Mouse (Mus musculus) liver, embryonic 16.5 days (tissue): ENCODE measurements around the gene Lrrc8e. TPM values are rescaled to one million over a fixed set of nuclear protein-coding genes. Genes with fewer than 3 reads are reported as not detected.
A peak's percentile ranks its signal among the peaks of the same experiment; 100 is the strongest.
"Not testable (repeated sequence)": the region's sequence is repeated elsewhere in the genome, so short reads cannot be mapped to it uniquely, and the experiment has no call there.

ENCODE experiments used
- ATAC-seq: fragments of 200-750 bp; cut with Nextera tagmentation; 2 replicates; pipeline ENCODE4 v1.8.0; 2017; ENCODE audit warnings: low read depth, mild to moderate bottlenecking, moderate number of reproducible peaks, moderate library complexity
- H3K27ac ChIP-seq: fragments of 300-500 bp; sonication (generic); 2 replicates; pipeline ENCODE4 v1.5.1; 2014; ENCODE audit warnings: mild to moderate bottlenecking, low read length
- H3K27me3 ChIP-seq: fragments of 300-500 bp; sonication (generic); 2 replicates; pipeline ENCODE4 v1.6.1; 2014; ENCODE audit warnings: low read depth, low read length, mixed read lengths; ENCODE audit not compliant: control insufficient read depth, insufficient read depth
- H3K36me3 ChIP-seq: fragments of 300-500 bp; sonication (generic); 2 replicates; pipeline ENCODE4 v1.6.1; 2014; ENCODE audit warnings: mild to moderate bottlenecking; ENCODE audit not compliant: control insufficient read depth, insufficient read depth
- H3K4me1 ChIP-seq: fragments of 300-500 bp; sonication (generic); 2 replicates; pipeline ENCODE4 v1.6.1; 2014; ENCODE audit warnings: low read depth, low read length, mixed read lengths; ENCODE audit not compliant: control insufficient read depth
- H3K4me2 ChIP-seq: fragments of 300-500 bp; sonication (generic); 2 replicates; pipeline ENCODE4 v1.6.1; 2014; ENCODE audit warnings: low read depth, low read length, mixed read lengths
- H3K4me3 ChIP-seq: fragments of 300-500 bp; sonication (generic); 2 replicates; pipeline ENCODE4 v1.5.1; 2014; ENCODE audit warnings: low read depth, mild to moderate bottlenecking, low read length
- H3K9ac ChIP-seq: fragments of 300-500 bp; sonication (generic); 2 replicates; pipeline ENCODE4 v1.6.1; 2014; ENCODE audit warnings: low read depth, low read length
- H3K9me3 ChIP-seq: fragments of 300-500 bp; sonication (generic); replicated peaks from 2 replicates; pipeline ENCODE4 v1.6.1; 2016; ENCODE audit warnings: low read length; ENCODE audit not compliant: control insufficient read depth
- WGBS: fragments of 180-500 bp; shearing (Covaris S2); extraction: QIAGEN DNeasy Blood & Tissue Kit; methylation state at CpG from one replicate; pipeline ENCODE4 v1.1.7; 2014; ENCODE audit not compliant: insufficient replicate concordance; 5-methylcytosine and 5-hydroxymethylcytosine counted together
- polyA plus RNA-seq: library from polyadenylated mRNA; unstranded; fragments of >200 nt; fragmentation: Nextera tagmentation; extraction: Ambion mirVana; gene quantifications from 2 replicates; pipeline ENCODE4 v1.2.1, GENCODE M21; 2015

The Lrrc8e gene
- polyA plus RNA-seq, 1 experiment from 2014 or later: 0.38 TPM

DNA sequence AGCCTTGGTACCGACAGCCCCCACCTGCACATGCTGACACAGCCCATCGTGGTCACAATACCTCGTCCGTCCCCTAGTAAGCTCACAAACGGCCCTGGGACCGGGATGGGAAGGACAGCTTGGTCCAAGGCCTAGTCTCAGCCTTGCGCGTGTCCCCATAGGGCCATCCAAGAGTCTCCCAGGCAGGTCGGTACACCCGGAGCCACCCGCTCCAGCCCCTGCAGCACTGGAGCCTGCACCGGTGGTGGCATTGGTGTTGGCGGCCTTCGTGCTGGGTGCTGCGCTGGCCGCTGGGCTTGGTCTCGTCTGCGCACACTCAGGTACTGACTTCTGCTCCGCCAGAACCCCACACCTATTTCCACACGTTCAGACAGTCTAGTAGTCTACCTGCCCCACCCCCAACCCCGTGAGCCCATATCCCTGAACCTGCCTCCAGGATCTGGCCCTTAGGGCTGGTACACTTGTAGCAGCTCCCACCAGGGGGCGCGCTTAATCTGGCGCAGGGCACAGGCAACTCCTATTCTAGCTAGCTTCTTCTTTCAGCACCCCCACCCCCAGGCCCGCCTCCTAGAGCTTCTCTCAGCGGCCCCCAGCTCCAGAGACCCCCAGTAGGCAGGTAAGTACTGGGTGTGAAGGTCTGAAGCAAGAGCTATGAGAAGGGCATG, 23.8 kb downstream of the Lrrc8e start:
- H3K36me3 ChIP-seq: peaks cover 11% of the 10 kb centered on the region
- no peak overlapping the region for H3K9ac ChIP-seq
- no peak overlapping the region for H3K27ac ChIP-seq
- no peak for ATAC-seq
- H3K4me1 ChIP-seq: peaks cover 19% of the 10 kb centered on the region
- no peaks in the 10 kb centered on the region for H3K27me3 ChIP-seq
- no peak overlapping the region for H3K4me2 ChIP-seq
- 39% methylated on average over 26 of the region's 26 CpGs for WGBS
- no peak overlapping the region for H3K4me3 ChIP-seq
- H3K9me3 ChIP-seq: no peaks in the 10 kb centered on the region

GRCm38 (mm10) chr8:4252116-4252760, 25.6 kb downstream of the Lrrc8e start:
- Histone ChIP-seq H3K4me2 (peak overlapping the region; percentile 92), H3K9me3 (no peaks in the 10 kb centered on the region), H3K4me3 (peak overlapping the region; percentile 98), H3K9ac (peak overlapping the region; percentile 97), H3K36me3 (peaks cover 3% of the 10 kb centered on the region; the same call in 1 of the 2 replicates), H3K4me1 (peaks cover 17% of the 10 kb centered on the region), H3K27ac (0 out of 2 replicates have a peak overlapping the region, but pooled peaks have one; percentile 12), H3K27me3 (no peaks in the 10 kb centered on the region)
- ATAC-seq: no peak
- 33% methylated on average over 8 of the region's 8 CpGs for WGBS

DNA sequence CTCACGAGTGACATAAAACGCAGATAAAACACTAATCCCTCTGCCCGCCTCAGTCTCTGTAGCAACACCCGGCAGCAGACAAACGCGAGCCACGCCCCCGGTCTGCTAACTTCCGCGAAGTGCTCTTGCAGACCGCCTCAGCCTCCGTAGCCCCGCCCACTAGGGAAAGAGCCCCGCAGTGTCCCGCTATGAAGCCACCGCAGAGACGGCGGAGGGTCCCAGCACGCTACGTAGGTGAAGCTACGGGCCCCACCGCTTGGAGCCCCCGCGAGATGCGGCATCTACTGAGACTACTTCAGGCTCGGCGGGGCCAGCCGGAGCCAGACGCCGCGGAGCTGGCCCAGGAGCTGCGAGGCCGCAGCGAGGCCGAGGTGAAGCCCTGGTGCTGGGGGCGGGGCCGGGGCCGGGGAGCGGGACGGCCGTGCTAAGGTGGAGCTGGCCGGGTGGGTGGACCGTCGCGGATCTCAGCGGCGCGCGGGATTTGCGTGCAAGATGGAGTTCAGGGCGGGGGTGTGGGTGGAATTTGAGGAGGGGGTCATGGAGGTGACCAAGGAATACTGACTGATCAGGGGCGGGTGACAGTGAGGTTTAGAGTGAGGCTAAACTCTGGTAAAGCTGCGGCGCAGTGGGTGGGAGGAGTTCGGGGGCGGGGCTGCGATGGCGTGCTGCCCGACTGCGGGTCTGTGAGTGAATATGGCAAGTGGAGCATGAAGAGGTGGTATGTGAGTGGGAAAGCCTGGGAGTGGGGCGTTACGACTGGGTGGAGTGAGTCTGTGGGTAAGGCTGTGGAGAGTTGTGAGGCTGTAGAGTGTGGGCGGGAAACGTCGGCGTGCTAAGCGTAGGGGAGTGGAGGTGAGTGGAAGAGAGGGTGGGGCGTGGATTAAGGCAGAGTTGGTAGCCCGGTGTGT, 26.6 kb downstream of the Lrrc8e start, which contains the start of gene Snapc2:
TSS of gene Snapc2 (plus strand) at position 147 of the 908 bp plus-strand sequence.
- peaks cover 17% of the 10 kb centered on the region for H3K4me1 ChIP-seq
- peak within 1 kb of the TSS; percentile 92 for H3K4me2 ChIP-seq
- H3K36me3 ChIP-seq: peaks cover 3% of the 10 kb centered on the region; the same call in 1 of the 2 replicates
- peak within 1 kb of the TSS; percentile 97 for H3K9ac ChIP-seq
- H3K27me3 ChIP-seq: no peaks in the 10 kb centered on the region
- peak; percentile 93 for ATAC-seq
- WGBS: under 1% methylated on average over 69 of the region's 69 CpGs
- H3K9me3 ChIP-seq: no peaks in the 10 kb centered on the region
- H3K4me3 ChIP-seq: peak within 1 kb of the TSS; percentile 98
- peak within 1 kb of the TSS; percentile 86 for H3K27ac ChIP-seq

DNA sequence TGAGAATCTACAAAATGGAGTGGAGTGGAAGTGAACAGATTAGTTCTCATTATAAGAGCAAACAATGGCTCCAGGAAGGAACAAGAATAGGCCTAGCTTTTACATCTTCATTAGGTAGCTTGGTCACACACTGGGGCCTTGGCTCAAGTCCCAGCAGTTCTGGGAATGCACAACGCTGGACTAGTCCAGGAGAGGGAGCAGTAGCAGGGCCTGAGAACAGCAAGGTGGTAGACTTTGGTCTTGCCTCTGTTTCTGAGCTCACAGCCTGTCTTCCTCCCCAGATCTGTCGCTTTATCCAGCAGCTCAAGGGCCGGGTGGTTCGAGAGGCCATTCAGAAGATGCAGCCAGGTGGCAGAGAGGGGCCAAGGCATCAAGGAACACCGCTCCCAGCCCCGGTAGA, 27.4 kb downstream of the Lrrc8e start:
- Histone ChIP-seq H3K4me1 (peaks cover 26% of the 10 kb centered on the region), H3K4me2 (peak overlapping the region; percentile 92), H3K27me3 (no peaks in the 10 kb centered on the region), H3K9ac (0 out of 2 replicates have a peak overlapping the region, but pooled peaks have one; percentile 14), H3K9me3 (no peaks in the 10 kb centered on the region), H3K36me3 (peaks cover 3% of the 10 kb centered on the region; the same call in 1 of the 2 replicates), H3K27ac (no peak overlapping the region), H3K4me3 (peak overlapping the region; percentile 98; the same call in 1 of the 2 replicates)
- 80% methylated on average over 6 of the region's 6 CpGs for WGBS
- ATAC-seq: no peak

DNA sequence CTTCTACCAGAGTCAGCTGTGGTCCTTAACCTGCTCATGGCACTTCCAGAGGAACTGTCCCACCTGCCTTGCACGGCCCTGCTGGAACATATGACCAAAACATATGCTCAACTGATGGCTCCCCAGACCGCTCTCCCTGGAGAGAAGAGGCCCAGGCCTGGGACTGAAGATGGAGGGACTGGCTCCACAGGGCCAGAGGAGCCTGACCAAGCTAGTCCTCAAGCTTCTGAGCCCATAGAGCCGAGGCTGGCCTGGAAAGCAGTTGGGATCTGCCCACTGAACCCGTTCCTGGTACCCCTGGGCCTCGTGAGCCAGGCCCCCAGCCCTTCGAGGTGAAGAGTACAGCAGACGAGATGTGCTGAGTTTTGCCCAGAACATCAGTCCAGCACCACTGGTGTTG, 28.8 kb downstream of the Lrrc8e start:
- H3K4me1 ChIP-seq: peaks cover 29% of the 10 kb centered on the region
- H3K9me3 ChIP-seq, H3K9ac ChIP-seq, ATAC-seq, H3K4me3 ChIP-seq, H3K27ac ChIP-seq, H3K4me2 ChIP-seq, H3K27me3 ChIP-seq, H3K36me3 ChIP-seq: not testable (repeated sequence)
- 69% methylated on average over 7 of the region's 7 CpGs for WGBS

DNA sequence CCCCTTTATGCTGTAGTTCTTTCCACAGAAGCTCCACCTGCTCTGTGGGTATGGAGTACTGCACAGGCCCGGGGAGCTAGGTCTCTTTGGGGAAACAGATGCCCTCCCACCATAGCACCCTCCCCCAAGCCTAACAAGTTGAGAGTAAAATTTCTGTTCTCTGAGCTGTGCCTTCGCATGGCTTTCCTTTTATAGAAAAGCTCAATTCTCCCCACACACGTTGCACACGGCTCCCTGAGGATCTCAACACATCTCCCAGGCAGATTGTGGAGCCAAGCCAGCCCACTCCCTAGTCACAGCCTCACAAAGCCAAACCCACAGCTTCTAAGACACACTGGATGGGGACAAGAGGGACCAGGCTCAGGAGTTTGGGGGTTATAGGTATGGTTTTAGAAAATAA, 30.3 kb downstream of the Lrrc8e start:
- no peak overlapping the region for H3K4me2 ChIP-seq
- 66% methylated on average over 4 of the region's 4 CpGs for WGBS
- peaks cover 29% of the 10 kb centered on the region for H3K4me1 ChIP-seq
- peaks cover 3% of the 10 kb centered on the region for H3K36me3 ChIP-seq
- no peak overlapping the region for H3K4me3 ChIP-seq
- H3K27ac ChIP-seq: no peak overlapping the region
- no peak for ATAC-seq
- no peaks in the 10 kb centered on the region for H3K27me3 ChIP-seq
- H3K9ac ChIP-seq: no peak overlapping the region
- H3K9me3 ChIP-seq: no peaks in the 10 kb centered on the region

DNA sequence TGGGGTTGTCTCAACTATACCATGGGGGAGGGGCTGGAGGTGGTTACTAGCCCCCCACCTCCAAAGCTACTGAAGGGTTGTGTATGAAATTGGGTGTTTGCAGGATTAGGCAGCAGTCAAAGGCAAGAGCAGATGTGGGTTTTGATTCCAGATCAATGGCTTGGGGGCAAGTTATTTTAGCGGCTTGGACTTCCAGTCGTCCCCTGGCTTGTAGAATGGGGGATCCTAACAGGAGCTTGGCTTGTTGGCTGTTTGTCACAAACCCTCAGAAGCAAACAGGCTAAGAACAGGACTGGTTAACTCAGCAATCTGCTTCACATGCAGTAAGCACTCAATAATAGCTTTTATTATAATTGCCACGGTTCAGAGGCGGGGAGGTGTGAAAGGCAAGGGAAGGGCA, 30.7 kb downstream of the Lrrc8e start:
- WGBS: 86% methylated on average over 4 of the region's 4 CpGs
- Histone ChIP-seq H3K27ac (no peak overlapping the region), H3K4me1 (peaks cover 26% of the 10 kb centered on the region), H3K9me3 (no peaks in the 10 kb centered on the region), H3K27me3 (no peaks in the 10 kb centered on the region), H3K36me3 (peaks cover 5% of the 10 kb centered on the region), H3K4me2 (no peak overlapping the region), H3K9ac (no peak overlapping the region), H3K4me3 (no peak overlapping the region)
- no peak for ATAC-seq

GRCm38 (mm10) chr8:4258233-4258632, 31.6 kb downstream of the Lrrc8e start:
- 2% methylated on average over 35 of the region's 35 CpGs for WGBS
- Histone ChIP-seq H3K36me3 (peaks cover 5% of the 10 kb centered on the region), H3K27ac (no peak overlapping the region), H3K9ac (peak overlapping the region; percentile 60), H3K4me3 (peak overlapping the region; percentile 67), H3K9me3 (no peaks in the 10 kb centered on the region), H3K4me1 (peaks cover 22% of the 10 kb centered on the region), H3K27me3 (no peaks in the 10 kb centered on the region), H3K4me2 (peak overlapping the region; percentile 100)
- ATAC-seq: peak; percentile 37
